Mouse (Mus musculus): ENCODE measurements around the gene C2cd2.
"Not testable (repeated sequence)": the region's sequence is repeated elsewhere in the genome, so short reads cannot be mapped to it uniquely, and the experiment has no call there.

The C2cd2 gene

GRCm38 (mm10) chr16:97948836-97949235 is 13.6 kb downstream of the C2cd2 start:
- in situ Hi-C loops (cut with MboI, MseI): no loop called here

DNA sequence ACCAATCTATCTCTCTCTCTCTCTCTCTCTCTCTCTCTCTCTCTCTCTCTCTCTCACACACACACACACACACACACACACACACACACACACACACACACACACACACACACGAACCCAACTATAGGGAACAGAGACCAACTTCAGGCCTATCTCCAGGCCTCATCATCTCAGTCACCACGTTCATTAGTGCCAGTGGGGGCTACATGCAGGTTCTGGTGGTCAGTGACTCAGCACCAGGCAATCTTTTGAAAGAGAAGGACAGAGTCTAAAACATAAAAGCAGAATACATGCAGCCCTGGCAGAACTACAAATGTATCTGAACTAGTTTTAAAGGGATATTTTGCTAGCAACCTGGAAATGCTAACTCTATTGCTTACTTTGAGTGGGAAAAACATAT is 15.4 kb downstream of the C2cd2 start:
- in situ Hi-C loops (cut with MboI, MseI): not testable (repeated sequence)

DNA sequence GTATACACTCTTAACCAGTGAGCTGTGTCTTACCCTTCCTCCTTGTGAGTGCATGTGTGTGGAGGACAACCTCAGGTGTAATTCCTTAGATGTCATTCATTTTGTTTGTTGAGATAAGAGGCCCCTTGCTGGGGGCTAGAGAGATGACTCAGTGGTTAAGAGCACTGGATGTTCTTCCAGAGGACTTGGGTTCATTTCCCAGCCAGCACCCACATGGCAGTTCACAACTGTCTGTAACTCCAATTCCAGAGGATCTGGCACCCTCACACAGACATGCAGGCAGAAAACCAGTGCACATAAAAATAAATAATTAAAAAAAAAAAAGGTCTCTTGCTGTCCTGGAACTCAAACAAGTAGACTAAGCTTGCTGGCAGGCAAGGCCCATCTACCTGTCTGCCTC is 20.6 kb downstream of the C2cd2 start:
- in situ Hi-C loops (cut with MboI, MseI): no loop called here

DNA sequence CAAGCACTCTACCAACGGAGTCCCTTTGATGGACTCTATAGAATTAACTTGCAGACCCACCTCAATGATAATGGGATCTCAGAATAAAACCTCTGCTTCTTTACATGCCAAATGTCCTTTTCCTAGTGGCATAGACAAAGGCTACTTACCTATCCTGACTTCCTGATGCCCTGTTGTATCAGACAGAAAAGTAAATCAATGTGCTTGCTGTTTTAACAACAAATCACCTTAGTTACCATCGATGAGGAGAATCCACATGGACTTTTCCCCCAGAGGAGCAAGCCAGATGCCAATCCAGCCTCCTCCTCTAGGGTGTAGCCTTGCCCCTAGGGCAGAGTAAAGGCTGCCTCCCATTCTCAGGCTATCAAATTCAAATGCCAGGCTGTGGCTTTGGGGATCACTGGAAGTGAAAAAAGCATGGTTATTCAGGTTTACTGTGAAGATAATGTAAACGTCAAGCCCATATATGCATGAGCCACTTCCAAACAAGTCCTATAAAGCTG is 21.9 kb downstream of the C2cd2 start:
- in situ Hi-C loops (cut with MboI, MseI): no loop called here

- in situ Hi-C loops (cut with MboI, MseI): no loop called here
Measured at GRCm38 (mm10) chr16:97935815-97936214, 26.6 kb downstream of the C2cd2 start.

- in situ Hi-C loops (cut with MboI, MseI): no loop called here
Measured at GRCm38 (mm10) chr16:97930231-97930630, 32.2 kb downstream of the C2cd2 start.

- in situ Hi-C loops (cut with MboI, MseI): no loop called here
Measured at GRCm38 (mm10) chr16:97929520-97929919, 32.9 kb downstream of the C2cd2 start.

DNA sequence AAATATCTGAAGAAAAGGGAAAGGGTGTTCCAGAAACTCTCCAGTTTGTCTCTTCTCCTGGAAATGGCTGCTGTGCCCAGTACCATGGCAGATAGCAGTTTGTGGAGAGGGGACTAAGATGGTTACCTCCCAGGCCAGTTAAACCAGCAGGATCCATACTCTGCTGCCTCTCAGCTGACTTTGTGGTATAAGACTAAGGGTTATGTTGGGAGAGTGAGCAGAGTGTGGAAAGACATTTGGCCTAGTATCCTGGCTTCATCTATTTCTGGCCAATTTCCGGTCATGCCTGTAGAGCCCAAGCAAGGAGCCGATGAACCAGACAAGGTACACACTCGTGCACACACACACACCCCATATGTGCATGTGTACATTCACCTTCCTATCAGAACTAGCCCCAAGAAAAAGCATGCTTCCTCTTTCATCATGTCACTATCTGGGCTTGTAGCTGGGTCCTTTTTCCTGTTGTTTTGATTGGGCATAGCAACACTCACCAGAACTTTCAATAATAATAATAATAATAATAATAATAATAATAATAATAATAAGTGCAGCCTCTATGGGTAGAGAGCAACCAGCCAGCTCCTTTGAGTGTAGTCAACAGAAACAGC is 35.0 kb downstream of the C2cd2 start:
- in situ Hi-C loops (cut with MboI, MseI): no loop called here

DNA sequence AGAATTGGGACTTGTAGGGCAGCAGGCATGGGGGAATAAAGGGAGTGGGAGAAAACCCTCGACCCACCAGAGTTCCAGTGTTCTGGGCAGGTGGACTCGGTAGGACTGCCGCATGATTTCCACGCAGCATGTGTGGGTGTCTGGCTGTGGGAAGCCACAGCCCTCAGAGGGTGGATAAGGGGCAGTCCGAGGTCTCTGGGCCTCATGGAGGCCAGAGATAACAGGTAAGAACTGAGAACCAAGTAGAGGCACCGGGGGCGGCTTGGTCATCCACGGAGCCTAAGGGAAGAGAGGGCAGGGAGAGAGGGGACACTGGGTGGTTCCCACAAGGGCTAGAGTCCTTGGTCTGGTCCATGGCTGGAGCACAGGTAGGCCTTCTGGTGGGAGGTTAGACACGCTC is 36.0 kb downstream of the C2cd2 start:
- in situ Hi-C loops (cut with MboI, MseI): no loop called here

DNA sequence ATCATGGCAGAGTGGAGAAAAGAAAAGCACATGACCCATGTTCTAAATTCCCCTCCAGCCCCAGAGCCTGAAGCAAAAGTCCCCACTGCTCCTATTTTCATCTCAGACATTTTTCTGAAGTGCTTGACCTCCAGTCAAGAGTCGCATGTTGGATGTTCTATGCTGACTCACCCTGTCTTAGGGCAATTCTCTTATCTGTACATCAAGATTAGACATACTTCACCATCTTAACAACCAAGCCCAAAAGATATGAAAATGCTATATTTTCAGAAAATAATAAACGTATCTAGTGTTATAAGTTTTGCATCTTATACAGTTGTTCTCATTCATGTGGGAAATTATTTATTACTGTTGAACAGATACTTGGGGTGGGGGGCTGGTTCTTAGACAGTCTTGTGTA is 36.6 kb downstream of the C2cd2 start:
- in situ Hi-C loops (cut with MboI, MseI): no loop called here

DNA sequence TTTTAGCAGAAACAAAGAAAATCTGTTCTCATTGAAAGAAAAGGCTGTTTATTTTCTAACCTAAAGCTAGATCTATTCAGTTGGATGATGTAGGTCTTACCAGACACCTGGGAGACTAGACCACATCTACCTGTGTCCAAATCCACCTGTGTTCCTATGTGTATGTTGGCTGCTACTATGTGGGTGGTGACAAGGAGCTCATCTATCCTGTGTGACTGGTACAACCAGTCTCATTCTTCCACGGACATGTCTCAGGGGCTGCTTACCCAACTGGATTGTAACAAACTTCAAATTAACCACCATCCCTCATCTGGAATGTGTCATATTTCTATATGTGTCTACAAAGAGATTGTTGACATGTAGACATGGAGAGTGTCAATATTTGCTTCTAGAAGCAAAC is 38.7 kb downstream of the C2cd2 start:
- in situ Hi-C loops (cut with MboI, MseI): no loop called here

- in situ Hi-C loops (cut with MboI, MseI): no loop called here
Measured at GRCm38 (mm10) chr16:97922779-97923126, 39.6 kb downstream of the C2cd2 start.

DNA sequence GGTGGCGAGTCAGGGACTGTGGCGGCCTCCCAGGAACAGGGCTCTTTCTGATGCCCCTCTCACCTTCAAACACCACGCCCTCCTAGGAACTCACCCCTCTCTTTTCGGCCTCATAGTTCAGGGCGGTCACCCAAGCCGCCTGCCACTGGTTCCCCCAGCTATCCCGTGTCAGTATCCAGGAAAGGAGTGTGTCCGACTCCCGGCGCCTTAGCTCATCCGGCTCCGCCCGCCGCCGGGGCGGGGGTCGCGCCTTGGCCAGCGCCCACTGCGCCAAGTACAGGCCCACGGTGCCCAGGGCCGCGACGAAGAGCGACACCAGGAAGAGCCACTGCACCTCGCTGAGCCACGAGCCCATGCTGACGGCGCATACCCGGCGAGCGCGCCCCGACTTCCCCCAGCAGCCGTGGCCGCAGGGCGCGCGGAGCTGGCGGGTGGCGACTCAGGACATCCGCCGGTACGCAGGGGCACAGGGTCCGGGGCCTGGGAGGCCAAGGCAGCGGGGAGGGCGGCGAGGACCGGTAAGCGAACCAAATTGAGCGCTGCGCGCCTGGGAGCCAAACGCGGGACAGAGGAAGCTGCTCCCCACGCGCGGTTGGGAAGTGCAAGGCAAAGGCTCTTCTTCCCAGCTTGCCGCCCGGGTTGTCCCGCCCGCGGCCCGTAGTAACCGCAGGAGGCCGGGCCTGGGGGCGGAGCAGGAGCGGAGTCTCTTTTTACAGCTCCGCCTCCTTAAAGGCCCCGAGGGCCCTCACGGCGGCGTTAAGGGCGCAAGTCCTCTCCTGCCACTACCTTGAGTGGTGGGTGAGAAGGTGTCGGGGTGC is 40.2 kb downstream of the C2cd2 start:
- in situ Hi-C loops (cut with MboI, MseI): no loop called here

DNA sequence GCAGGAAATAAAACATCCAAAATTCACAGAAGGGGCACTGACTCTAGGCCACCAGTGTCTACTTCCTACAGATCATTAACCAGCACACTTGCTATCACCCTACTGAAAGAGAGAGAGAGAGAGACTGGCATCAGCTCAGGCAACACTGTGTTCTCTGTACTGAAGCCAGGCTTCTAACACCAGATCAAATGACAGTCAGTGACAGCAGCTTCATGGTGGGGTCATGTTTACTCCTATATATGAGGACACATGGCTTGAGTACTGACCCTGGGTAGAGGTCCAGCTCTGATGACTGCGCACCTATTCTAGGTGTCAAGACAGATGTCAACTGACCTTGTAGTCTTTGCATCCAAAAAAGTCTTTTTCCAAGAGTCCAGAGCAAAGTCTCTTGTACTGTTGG is 41.8 kb downstream of the C2cd2 start:
- in situ Hi-C loops (cut with MboI, MseI): no loop called here

GRCm38 (mm10) chr16:97919793-97920192 is 42.6 kb downstream of the C2cd2 start:
- in situ Hi-C loops (cut with MboI, MseI): no loop called here

DNA sequence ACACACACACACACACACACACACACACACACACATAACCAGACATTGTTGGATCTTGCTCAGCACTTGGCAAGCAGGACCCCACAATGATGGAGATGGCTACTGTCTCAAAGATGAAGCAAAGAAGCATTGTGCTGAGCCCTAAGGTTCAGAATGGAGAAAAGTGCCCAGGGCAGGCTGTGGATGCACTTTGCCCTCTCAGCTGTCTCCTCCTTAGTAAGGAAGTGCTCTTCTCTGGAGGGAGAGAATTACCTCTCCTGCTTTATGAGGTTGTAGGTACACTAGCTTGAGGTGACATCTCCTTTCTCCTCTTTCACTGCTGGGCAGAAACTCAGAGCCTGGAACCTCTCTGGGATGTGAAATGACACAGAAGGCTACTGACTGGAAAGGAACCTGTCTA is 49.5 kb downstream of the C2cd2 start:
- in situ Hi-C loops (cut with MboI, MseI): no loop called here

DNA sequence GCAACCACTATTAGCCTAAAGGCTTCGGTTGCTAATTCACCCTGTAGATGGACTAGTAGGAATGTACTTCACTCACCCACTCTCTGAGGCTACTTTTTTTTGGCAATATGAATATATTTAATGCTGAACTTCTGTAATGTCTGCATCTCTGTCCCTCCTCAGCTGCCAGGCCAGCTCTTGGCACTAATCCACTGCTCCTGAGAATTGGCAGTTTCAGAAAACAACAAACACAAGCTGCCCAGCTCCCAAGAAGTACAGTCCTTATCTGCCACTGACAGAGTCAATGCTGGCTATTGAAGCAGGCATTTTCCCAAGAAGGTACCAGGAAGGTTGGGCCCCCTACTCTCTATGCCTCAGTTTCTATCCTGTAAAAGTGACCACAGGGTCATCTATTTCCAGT is 53.0 kb downstream of the C2cd2 start:
- in situ Hi-C loops (cut with MboI, MseI): no loop called here

DNA sequence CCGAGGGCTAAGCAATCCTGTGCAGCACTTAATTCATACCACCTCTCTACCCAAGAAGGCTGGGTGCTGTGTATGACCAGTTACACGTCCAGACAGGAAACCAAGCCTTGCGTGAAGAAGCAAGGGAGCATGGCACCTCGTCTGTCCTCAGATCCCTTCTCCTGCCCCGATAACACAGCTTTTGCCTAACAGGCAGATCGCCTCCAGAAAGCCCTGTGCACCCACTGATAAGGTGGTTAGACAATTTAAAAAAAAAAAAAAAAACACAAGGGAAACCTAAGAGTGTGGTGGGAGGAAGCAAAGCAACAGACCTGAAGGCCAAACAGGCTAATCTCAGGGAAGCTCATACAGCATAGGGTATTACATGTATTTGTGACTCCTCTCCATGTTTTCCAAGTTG is 54.9 kb downstream of the C2cd2 start:
- in situ Hi-C loops (cut with MboI, MseI): no loop called here

DNA sequence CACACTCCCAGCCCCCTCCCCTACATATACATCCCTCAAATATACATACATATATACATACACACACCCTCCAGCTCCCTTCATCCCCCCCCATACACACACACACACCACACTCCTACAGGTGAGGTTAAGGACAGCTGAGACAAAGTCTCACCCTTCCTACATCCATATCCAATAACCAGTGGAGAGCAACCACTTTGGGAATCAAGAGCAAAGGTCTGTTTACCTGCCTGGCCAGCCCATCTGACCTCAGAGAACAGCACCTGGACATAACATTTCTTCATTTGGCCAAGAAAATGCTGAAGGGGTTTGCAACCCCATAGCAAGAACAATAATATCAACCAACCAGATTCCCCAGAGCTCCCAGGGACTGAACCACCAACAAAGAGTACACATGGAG is 56.1 kb downstream of the C2cd2 start:
- in situ Hi-C loops (cut with MboI, MseI): no loop called here

DNA sequence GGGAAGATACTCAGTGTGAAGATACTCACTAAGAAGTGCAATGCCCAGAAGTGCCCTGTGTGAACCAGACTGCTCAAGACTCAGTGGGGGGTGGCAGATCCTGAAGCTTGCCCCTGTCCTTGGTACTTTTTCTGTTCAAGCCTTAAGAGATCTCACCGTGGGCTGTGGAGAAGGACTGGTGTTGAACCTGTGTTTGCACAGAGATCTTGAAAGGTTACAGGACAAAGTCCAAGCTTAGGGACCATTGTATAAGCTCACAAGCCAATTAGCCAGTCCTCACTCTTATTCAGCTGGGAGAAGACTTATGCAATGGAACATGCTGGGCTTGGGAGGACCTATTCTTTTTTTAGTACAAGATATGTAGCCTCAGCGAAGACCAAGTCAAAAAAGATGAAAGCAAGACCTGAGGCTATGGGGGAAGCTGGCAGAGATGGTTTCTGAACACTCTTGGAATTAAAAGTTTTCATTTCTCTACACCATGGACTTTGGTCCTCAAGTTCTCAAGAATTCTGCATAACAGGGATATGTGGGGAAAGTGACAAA is 56.9 kb downstream of the C2cd2 start:
- in situ Hi-C loops (cut with MboI, MseI): no loop called here

DNA sequence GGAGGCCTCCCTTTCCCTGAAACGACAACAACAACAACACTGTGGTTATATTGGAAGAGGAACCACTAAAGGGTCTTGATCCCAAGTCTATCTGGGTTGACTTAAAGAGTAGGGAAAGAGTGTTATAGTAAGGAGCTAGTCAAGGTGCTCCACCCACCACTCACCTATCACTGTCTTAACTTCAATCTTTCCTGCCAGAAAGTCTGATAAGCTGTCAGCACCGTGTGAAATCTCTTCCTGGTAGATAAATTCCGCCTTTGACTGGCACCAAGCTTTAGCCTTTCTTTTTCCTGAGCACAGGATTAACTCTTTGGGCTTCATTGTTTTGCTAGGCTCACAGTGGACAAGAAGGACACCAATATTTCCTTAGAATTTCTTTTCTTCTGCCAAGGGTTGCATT is 58.4 kb downstream of the C2cd2 start:
- in situ Hi-C loops (cut with MboI, MseI): no loop called here

- in situ Hi-C loops (cut with MboI, MseI): no loop called here
Measured at GRCm38 (mm10) chr16:97897346-97898024, 64.9 kb downstream of the C2cd2 start.

Data from T-helper 1 cell (primary cell).